Mouse (Mus musculus) hindbrain, embryonic 14.5 days (tissue): ENCODE results near the gene Cacna1c. TPM values are rescaled to one million over a fixed set of nuclear protein-coding genes. Genes with fewer than 3 reads are reported as not detected.

Experiments used
- ATAC-seq: fragments of 200-750 bp; cut with Nextera tagmentation; 2 replicates; pipeline ENCODE4 v1.8.0; 2017; ENCODE audit warnings: moderate number of reproducible peaks, mild to moderate bottlenecking, moderate TSS enrichment, moderate library complexity; ENCODE audit not compliant: low FRiP score
- DNase-seq: peaks from one replicate; pipeline ENCODE4 v3.0.0-alpha.2; 2015; ENCODE audit warnings: low spot score
- H3K27ac ChIP-seq: fragments of 300-500 bp; sonication (generic); 2 replicates; pipeline ENCODE4 v1.5.1; 2014; ENCODE audit warnings: mild to moderate bottlenecking, moderate library complexity
- H3K27me3 ChIP-seq: fragments of 300-500 bp; sonication (generic); 2 replicates; pipeline ENCODE4 v1.6.1; 2014; ENCODE audit warnings: mild to moderate bottlenecking, low read length, mixed read lengths; ENCODE audit not compliant: control insufficient read depth, insufficient read depth
- H3K36me3 ChIP-seq: fragments of 300-500 bp; sonication (generic); replicated peaks from 2 replicates; pipeline ENCODE4 v1.6.1; 2014; ENCODE audit not compliant: control insufficient read depth, insufficient read depth
- H3K4me1 ChIP-seq: fragments of 300-500 bp; sonication (generic); replicated peaks from 2 replicates; pipeline ENCODE4 v1.6.1; 2014; ENCODE audit warnings: antibody characterized with exemption, low read length, mixed read lengths; ENCODE audit not compliant: control insufficient read depth, insufficient read depth
- H3K4me2 ChIP-seq: fragments of 300-500 bp; sonication (generic); replicated peaks from 2 replicates; pipeline ENCODE4 v1.6.1; 2014; ENCODE audit warnings: mild to moderate bottlenecking, moderate library complexity
- H3K4me3 ChIP-seq: fragments of 300-500 bp; sonication (generic); replicated peaks from 2 replicates; pipeline ENCODE4 v1.5.1; 2014; ENCODE audit warnings: mild to moderate bottlenecking, low read length
- H3K9ac ChIP-seq: fragments of 300-500 bp; sonication (generic); 2 replicates; pipeline ENCODE4 v1.6.1; 2014
- H3K9me3 ChIP-seq: fragments of 300-500 bp; sonication (generic); 2 replicates; pipeline ENCODE4 v1.6.1; 2016; ENCODE audit warnings: low read length; ENCODE audit not compliant: control insufficient read depth
- WGBS: fragments of 180-500 bp; shearing (Covaris S2); extraction: QIAGEN DNeasy Blood & Tissue Kit; methylation state at CpG from one replicate; pipeline ENCODE4 v1.1.7; 2014; 5-methylcytosine and 5-hydroxymethylcytosine counted together
- polyA plus RNA-seq: library from polyadenylated mRNA; unstranded; fragments of >200 nt; fragmentation: Nextera tagmentation; extraction: Ambion mirVana; gene quantifications from 2 replicates; pipeline ENCODE4 v1.2.1, GENCODE M21; 2014

Gene Cacna1c
- polyA plus RNA-seq, 1 experiment from 2014 or later: 10.1 TPM

- Histone ChIP-seq H3K9ac (no peak overlapping the region), H3K4me1 (no peaks in the 10 kb centered on the region; the same call in 1 of the 2 replicates), H3K36me3 (no peaks in the 10 kb centered on the region), H3K4me3 (no peak overlapping the region), H3K4me2 (no peak overlapping the region), H3K27me3 (no peaks in the 10 kb centered on the region), H3K27ac (no peak overlapping the region), H3K9me3 (no peaks in the 10 kb centered on the region)
- WGBS: 89% methylated on average over 6 of the region's 6 CpGs
- no peak for ATAC-seq
- no peak for DNase-seq
Measured at GRCm38 (mm10) chr6:118963806-118964205, 232.4 kb downstream of the Cacna1c start.

- no peak overlapping the region for H3K27ac ChIP-seq
- H3K4me1 ChIP-seq: no peaks in the 10 kb centered on the region; the same call in 1 of the 2 replicates
- no peaks in the 10 kb centered on the region for H3K27me3 ChIP-seq
- no peak overlapping the region for H3K4me3 ChIP-seq
- no peak overlapping the region for H3K9ac ChIP-seq
- WGBS: 73% methylated on average over 5 of the region's 5 CpGs
- no peak overlapping the region for H3K4me2 ChIP-seq
- no peaks in the 10 kb centered on the region for H3K36me3 ChIP-seq
- DNase-seq: no peak
- no peak for ATAC-seq
- no peaks in the 10 kb centered on the region for H3K9me3 ChIP-seq
Measured at GRCm38 (mm10) chr6:118963283-118963682, 232.9 kb downstream of the Cacna1c start.

- H3K9ac ChIP-seq: no peak overlapping the region
- no peak overlapping the region for H3K27ac ChIP-seq
- no peak overlapping the region for H3K4me2 ChIP-seq
- WGBS: 92% methylated on average over 9 of the region's 9 CpGs
- DNase-seq (no peak), ATAC-seq (no peak)
- H3K36me3 ChIP-seq: no peaks in the 10 kb centered on the region
- H3K4me3 ChIP-seq: no peak overlapping the region
- no peaks in the 10 kb centered on the region for H3K27me3 ChIP-seq
- H3K9me3 ChIP-seq: no peaks in the 10 kb centered on the region
- no peaks in the 10 kb centered on the region; the same call in 1 of the 2 replicates for H3K4me1 ChIP-seq
Measured at GRCm38 (mm10) chr6:118958529-118958928, 237.7 kb downstream of the Cacna1c start.

GRCm38 (mm10) chr6:118956234-118956633 is 240.0 kb downstream of the Cacna1c start:
- no peaks in the 10 kb centered on the region for H3K36me3 ChIP-seq
- no peaks in the 10 kb centered on the region for H3K27me3 ChIP-seq
- WGBS: 82% methylated on average over 4 of the region's 4 CpGs

GRCm38 (mm10) chr6:118955777-118956176 is 240.4 kb downstream of the Cacna1c start:
- Histone ChIP-seq H3K27me3 (no peaks in the 10 kb centered on the region), H3K36me3 (no peaks in the 10 kb centered on the region), H3K4me1 (0 out of 2 replicates have a peak, but pooled peaks cover 6% of the 10 kb centered on the region), H3K4me2 (no peak overlapping the region), H3K9ac (no peak overlapping the region), H3K9me3 (no peaks in the 10 kb centered on the region), H3K27ac (no peak overlapping the region), H3K4me3 (no peak overlapping the region)
- DNase-seq: no peak
- ATAC-seq: no peak

More at GRCm38 (mm10) chr6:118956234-118956633, 240.0 kb downstream of the Cacna1c start:
- no peak overlapping the region for H3K4me3 ChIP-seq
- no peak overlapping the region for H3K9ac ChIP-seq
- H3K9me3 ChIP-seq: no peaks in the 10 kb centered on the region
- no peak for DNase-seq
- H3K4me2 ChIP-seq: no peak overlapping the region
- H3K27ac ChIP-seq: no peak overlapping the region
- ATAC-seq: no peak
- 0 out of 2 replicates have a peak, but pooled peaks cover 6% of the 10 kb centered on the region for H3K4me1 ChIP-seq

GRCm38 (mm10) chr6:118954988-118955554 is 241.1 kb downstream of the Cacna1c start:
- 0 out of 2 replicates have a peak, but pooled peaks cover 6% of the 10 kb centered on the region for H3K4me1 ChIP-seq
- 92% methylated on average over 7 of the region's 7 CpGs for WGBS
- no peak overlapping the region for H3K4me3 ChIP-seq
- no peak overlapping the region for H3K4me2 ChIP-seq
- DNase-seq: no peak
- H3K9ac ChIP-seq: no peak overlapping the region
- H3K27ac ChIP-seq: no peak overlapping the region
- no peaks in the 10 kb centered on the region for H3K27me3 ChIP-seq
- no peak for ATAC-seq
- H3K36me3 ChIP-seq: no peaks in the 10 kb centered on the region
- no peaks in the 10 kb centered on the region for H3K9me3 ChIP-seq

GRCm38 (mm10) chr6:118952377-118952776 is 243.8 kb downstream of the Cacna1c start:
- H3K27ac ChIP-seq: peak overlapping the region; percentile 20; the same call in 1 of the 2 replicates
- ATAC-seq (no peak), DNase-seq (no peak)
- 79% methylated on average over 9 of the region's 9 CpGs for WGBS
- no peak overlapping the region for H3K4me3 ChIP-seq
- H3K27me3 ChIP-seq: no peaks in the 10 kb centered on the region
- no peaks in the 10 kb centered on the region for H3K9me3 ChIP-seq
- no peak overlapping the region for H3K9ac ChIP-seq
- H3K4me1 ChIP-seq: 0 out of 2 replicates have a peak, but pooled peaks cover 6% of the 10 kb centered on the region
- no peaks in the 10 kb centered on the region for H3K36me3 ChIP-seq
- H3K4me2 ChIP-seq: no peak overlapping the region

- Histone ChIP-seq H3K9ac (no peak overlapping the region), H3K4me2 (no peak overlapping the region), H3K36me3 (no peaks in the 10 kb centered on the region), H3K4me1 (0 out of 2 replicates have a peak, but pooled peaks cover 6% of the 10 kb centered on the region), H3K27ac (no peak overlapping the region), H3K27me3 (no peaks in the 10 kb centered on the region), H3K4me3 (no peak overlapping the region), H3K9me3 (no peaks in the 10 kb centered on the region)
- ATAC-seq: no peak
- WGBS: 70% methylated on average over 13 of the region's 13 CpGs
- no peak for DNase-seq
Measured at GRCm38 (mm10) chr6:118950190-118950589, 246.0 kb downstream of the Cacna1c start.

GRCm38 (mm10) chr6:118947286-118947685 is 248.9 kb downstream of the Cacna1c start:
- 91% methylated on average over 8 of the region's 8 CpGs for WGBS
- no peaks in the 10 kb centered on the region for H3K9me3 ChIP-seq
- no peaks in the 10 kb centered on the region for H3K27me3 ChIP-seq
- no peak for ATAC-seq
- no peaks in the 10 kb centered on the region for H3K36me3 ChIP-seq
- no peak overlapping the region for H3K27ac ChIP-seq
- no peak overlapping the region for H3K4me2 ChIP-seq
- no peak overlapping the region for H3K9ac ChIP-seq
- DNase-seq: no peak
- H3K4me3 ChIP-seq: no peak overlapping the region
- no peaks in the 10 kb centered on the region for H3K4me1 ChIP-seq

GRCm38 (mm10) chr6:118946660-118947059 is 249.6 kb downstream of the Cacna1c start:
- no peak overlapping the region for H3K27ac ChIP-seq
- H3K4me3 ChIP-seq: no peak overlapping the region
- 88% methylated on average over 6 of the region's 6 CpGs for WGBS
- H3K36me3 ChIP-seq: no peaks in the 10 kb centered on the region
- H3K4me1 ChIP-seq: no peaks in the 10 kb centered on the region
- H3K9ac ChIP-seq: no peak overlapping the region
- H3K27me3 ChIP-seq: no peaks in the 10 kb centered on the region
- H3K9me3 ChIP-seq: no peaks in the 10 kb centered on the region
- DNase-seq: no peak
- ATAC-seq: no peak
- H3K4me2 ChIP-seq: no peak overlapping the region
